Mouse (Mus musculus) A20 (cell line): ENCODE measurements around the gene Chd6.
A peak's percentile ranks its signal among the peaks of the same experiment; 100 is the strongest.

Experiments used
- DNase-seq: peaks from one replicate; pipeline ENCODE4 v3.0.0-alpha.2; 2011; ENCODE audit warnings: low read depth, low spot score

Gene Chd6

DNA sequence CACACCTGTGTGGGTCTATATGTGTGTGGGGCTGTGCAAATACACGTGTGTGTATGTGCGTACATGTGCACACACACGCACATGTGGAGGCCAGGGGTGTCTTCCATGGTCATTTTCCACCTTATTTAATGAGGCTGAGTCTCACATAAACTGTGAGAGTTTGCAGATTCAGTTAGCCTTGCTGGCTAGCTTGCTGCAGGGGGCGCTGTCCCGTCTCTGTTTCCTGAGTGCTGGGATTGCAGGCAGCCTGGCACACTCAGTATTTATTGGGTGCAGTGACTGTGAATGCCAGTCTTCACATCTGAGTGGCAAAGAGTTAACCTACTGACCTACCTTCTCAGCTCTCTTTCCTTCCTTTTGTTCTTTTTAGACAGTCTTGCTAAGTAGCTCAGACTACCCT lies 175.0 kb downstream of the Chd6 start:
- peak; percentile 21 for DNase-seq

DNA sequence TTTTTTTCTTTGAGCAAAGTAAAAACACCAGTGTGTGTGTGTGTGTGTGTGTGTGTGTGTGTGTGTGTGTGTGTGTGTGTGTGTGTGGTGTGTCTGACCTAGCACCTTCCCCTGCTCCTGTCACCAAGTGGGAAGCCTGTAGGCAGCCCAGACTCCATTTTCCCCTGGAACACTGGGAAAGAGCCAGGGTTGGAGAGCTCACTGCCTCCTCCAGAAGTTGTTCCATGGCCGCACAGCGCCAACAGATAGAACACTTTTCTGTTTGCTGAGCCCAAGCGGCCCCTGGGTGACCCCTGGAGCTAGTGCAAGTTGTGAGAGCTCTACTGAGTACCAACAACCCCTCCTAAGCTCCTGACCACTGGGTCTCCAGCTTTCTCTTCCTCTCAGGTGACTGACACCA lies 175.9 kb downstream of the Chd6 start:
- no peak for DNase-seq

DNA sequence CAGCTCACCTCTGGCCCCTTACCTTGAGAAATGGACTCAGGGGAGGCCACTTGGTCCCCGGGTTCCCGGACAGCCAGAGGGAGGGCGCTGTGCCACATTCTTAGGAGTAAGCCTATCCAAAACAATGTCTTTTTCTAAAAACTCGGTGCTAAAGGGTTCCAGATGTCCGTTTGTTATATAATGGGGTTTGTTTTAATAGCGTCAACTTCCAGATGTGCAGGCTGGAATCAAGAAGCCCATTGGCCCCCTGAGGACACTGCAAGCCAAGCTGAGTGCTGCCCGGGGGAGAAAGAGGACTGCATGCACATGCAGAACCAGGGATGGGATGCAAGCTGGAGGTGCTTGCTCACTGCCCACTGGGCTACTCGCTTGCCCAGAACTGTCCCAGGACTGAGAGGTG lies 176.6 kb downstream of the Chd6 start:
- no peak for DNase-seq

DNA sequence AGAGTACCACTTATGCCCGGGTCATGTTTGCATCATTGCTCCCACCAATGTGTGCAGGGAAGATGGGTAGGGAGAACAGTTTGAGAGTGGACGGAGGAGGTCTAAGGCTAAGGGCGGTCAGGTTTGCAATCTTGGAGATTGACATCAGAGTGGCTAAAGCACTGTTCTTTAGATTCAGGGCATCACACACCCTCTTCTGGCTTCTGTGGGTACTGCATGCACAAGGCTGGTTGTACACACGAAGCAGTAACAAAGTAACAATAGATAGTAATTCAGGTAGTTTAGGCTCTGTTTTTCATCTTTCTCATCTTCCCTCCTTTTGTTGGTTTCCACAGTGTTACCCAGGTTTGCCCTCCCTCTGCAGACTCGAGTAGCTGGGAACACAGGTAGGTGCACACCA lies 177.5 kb downstream of the Chd6 start:
- no peak for DNase-seq

DNA sequence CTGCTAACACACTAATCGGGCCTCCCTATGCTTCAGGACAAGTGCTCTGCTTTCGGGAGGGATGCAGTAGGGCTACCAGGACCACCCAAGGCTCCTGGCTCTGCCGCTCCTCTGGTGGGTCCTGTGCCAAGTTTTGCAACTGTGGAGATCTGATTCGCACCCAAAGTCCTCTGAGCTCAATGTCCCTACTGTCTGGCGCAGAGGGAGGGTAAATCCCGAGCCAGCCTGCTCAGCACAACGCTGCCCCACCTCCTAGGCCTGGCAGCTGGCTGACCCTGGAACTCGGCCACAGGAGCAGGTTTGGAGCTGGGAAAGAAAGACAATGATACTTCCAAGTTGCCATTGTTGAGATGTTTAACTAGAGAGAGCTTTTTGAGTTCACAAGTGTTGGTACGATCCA lies 183.7 kb downstream of the Chd6 start:
- DNase-seq: no peak

DNA sequence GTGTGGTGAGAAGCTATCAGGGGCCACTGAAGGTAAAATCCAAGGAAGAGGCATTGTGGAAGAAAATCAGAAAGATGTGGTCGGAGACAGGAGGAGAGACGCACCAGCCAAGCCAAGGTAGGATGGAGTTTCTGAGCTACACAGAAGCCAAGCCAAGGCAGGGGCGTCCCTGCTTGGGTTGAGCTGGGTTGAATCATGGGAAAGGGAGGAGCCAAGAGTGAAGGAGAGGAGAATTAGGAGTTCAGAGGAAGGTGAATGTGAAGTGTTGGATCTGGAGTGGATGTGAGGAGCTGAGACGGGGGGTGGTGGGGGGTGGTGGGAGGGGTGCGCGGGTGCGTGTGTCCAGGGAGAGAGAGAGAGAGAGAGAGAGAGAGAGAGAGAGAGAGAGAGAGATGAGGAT lies 187.6 kb downstream of the Chd6 start:
- no peak for DNase-seq

DNA sequence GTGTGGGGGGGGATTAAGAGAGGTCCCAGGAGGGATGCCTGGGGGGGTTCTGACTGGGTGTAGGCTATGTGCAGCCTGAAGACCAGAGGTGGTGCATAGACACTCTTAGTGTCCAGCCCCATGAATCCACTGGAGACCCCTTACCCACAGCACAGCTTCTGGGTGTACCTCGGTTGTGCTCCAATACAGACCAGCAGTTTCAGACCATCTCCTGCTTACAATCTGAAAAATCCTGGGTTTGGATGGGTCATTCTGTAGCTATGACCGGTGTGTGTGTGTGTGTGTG lies 190.0 kb downstream of the Chd6 start:
- no peak for DNase-seq

DNA sequence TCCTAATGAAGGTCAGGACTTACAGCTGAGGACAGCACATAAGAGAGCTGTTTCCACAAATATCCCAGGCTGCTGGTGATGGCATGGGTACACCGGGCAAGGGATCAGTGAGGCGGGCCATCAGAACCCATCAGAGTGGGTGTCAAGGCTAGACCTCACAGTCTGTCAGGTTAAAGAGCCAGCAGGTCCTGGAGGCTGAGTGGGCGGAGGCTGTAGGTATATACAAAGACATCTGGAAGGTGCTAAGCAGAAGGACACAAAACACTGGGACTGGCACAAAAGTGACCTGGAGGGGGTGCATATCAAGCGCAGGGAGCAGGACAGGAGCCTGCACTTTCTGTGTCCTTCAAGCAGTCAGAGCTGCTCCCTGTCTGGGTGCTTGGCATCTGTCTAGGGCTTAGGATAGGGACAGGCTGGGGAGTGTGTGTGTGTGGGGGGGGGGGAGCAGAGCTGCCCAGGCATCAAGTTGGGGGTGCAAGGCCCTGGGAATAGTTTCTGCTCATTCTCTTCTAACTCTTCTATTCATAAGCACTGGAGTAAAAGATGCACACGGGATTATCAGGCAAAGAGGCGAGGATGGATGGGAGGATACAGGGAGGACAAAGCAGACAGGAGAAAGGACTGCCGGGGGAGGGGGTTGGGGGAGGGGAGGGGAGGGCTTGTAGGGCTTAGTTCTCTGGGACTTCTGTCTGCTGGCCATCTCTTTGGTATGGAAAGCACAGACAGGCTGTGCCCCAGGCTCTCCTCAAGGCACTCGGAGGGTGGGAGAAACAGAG lies 190.5 kb downstream of the Chd6 start:
- no peak for DNase-seq

DNA sequence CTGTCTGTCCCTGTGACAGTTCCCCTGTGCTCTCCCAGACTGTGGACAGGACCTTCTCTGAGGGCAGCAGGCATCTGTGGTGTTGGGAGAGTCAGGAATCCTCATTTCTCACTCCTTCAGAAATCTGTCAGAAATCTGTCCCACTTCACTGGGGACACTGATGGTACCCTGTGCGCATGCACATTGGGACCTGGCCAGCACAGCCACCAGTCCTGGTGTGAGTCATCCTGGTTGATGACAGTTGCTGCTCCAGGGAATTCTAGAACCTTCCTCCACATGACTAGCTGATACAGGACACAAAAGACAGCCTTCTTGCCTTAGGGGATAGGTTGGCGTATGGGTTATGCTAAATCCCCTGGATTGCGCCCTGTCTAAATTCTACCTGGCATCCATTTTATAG lies 191.6 kb downstream of the Chd6 start:
- no peak for DNase-seq

DNA sequence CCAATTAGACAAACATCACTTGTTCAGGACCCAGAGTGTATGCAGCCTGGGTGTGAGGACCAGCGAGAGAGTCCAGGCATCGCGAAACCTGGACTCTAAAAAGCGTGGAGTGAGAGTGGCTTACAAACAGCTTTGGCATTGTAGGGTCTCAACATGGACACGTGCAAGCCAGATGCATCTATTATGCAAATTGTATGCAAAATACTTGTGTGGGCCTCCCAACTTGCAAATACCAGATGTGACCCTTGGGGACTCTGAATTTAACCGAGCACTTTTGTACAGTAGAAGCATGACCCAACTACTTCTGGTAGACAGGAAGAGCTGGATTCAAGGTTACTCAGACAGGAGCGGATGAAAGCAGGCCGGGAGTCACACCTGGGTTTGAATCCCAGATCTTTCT lies 192.2 kb downstream of the Chd6 start:
- peak; percentile 39 for DNase-seq

DNA sequence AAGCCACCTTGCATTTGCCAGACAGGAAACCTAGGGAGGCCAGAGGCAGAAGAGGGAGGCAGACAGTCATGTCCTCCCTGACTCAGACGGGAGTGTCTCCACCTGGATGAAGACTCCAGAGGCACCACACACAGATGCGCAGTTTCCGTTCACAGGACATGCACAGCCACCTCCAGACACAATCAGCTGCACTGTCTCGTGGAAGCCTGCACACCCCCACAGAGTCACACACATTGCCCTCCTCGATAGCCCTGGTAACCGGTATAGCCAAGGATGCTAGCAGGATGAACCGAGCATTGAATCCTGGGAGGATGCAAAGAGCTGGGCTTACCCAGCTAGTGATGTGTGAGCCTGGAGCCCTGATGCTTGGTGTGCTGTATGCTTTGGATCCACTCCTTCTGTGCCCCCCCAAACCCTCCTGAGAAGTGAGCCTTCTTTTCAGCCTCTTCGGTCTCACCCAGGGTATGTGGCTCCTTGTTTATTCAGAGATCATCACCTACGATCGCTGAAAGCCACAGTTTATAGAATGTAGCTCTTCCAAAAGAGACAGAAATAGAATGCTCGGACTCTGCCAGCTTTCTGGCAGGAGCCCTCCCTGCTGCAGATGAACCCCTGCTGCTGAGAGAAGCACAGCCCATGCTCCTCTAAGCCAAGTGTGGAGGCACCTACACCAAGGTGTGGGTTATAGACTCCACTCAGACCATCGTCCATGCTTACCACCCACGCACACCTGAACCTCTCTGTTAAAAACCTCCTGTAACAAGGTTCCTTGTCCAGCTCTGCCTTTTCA lies 192.9 kb downstream of the Chd6 start:
- DNase-seq: no peak

DNA sequence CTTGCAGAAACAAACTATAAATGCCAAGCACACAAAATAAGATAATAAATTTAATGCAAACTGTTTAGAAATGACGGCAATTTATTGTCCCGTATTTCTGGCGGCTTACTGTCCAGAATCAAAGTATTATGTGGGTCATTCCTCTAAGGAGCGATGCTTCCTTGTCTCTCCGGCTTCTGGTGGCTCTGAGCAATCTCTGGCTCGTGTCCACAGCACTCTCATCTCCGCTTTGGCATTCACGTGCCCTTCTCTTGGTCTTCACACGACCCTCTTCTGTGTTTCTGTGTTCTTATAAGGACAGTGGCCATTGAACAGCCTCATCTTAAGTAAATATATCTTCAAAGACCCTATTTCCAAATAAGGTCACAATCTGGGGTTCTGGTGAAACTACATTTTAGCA lies 194.2 kb downstream of the Chd6 start:
- no peak for DNase-seq

DNA sequence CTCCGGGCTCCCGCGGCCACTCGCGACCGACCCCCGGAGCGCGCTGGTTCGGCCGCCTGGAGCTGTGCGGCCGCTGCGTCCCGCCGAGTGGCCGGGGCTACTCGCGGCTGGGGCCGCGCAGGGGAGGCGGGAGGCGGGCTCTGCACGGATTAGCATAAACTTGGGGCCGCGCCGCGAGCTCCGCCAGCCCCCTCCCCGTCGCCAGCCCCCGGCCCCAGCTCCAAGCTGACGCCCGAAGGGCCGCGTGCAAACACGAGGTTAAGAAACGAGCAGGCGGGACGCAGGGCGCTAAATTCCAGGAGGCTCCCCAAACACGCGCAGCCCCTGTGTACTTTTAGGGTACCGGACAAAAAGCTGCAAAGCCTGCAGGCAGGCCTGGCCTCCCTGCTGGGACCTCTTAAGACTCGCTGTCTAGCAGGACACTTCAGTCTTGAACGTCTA lies 196.6 kb downstream of the Chd6 start, which contains the start of gene Emilin3:
Gene Emilin3, minus strand, starts transcription at position 98 of the 441 bp plus-strand sequence.
- no peak for DNase-seq

DNA sequence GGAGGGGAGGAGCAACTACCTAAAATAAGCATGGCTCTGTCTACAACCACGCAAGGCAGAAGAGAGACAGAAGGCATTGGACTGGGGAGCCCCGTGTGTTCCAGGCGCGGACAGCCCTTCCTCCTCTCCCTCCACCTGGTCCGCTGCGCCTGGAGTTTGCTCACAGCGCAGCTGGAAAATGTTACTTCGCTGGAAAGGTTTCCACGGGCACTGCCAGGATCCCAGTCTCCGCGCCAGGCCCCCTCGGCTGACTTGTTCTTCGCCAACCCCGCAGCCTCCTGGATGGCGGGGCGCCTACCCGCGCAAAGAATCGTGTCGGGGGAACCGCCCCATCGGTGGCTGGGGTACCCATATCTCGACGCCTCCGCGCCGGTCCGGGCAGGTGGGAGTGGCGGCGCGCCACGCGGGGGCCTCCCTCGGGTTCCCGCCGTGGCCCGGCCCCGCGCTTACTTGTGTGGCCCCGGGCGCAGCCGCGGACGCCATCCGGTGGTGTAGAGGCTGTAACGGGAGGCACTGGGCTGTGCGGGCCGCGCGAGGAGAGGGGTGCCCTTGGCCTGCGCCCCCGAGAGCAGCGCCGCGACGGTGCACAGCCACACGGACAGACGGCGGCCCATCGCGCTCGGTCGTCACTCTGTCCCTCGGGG lies 197.2 kb downstream of the Chd6 start:
- DNase-seq: no peak

DNA sequence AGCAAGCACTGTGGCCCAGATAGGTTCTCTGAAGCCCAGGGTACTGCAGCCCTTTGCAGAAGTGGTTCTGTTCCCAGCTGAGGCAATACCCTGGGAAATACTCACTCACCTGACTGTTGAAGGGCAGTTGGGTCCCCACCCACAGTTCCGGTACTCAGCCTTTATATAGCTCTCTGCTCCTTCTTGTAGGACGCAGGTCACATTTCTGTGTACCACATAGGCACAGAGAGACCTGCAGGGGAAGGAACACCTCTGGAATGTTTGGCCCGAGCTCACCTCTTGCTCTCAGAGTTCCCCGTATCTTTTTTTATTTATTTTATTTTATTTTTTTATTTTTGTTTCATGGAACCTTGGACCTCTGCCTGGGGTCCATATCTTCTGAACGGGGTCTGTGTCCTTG lies 198.2 kb downstream of the Chd6 start:
- DNase-seq: no peak

DNA sequence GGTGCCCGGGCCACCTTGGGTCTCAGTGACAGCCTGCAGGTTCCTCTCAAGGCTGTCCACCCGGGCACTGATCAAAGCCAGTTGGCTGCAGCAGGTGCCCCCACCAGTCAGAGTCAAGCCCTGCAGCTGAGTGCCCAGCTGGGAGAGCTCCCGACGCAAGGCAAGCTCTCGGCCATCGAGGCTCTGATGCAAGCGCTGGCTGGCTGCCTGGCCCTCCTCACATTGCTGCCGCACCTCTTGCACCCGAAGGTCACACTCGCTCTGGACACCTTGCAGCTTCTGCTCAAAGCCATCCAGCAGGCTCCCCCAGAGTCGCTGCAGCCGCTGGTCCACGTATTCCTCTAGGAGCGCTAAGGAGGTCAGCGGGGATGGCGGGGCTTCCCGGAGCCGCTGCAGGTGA lies 200.3 kb downstream of the Chd6 start:
- DNase-seq: no peak

DNA sequence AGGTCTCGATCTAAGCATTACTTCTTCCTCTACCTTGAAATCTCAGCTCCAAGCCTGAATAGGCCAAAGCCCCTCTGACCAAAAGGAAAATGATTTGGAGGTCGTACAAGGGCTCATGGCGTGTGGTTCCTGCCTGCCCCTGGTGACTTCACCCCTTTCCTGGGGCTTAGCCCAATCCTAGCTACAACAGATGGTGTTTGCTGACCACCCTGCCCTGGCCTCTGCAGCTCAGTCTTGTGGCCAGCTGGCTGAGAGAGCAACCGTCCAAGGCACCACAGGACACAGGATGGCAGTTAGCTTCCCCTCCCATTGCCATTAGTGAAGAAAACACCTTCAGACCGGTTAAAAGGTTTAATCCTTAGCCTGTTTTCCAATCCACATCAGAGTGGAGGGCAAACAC lies 202.8 kb downstream of the Chd6 start:
- no peak for DNase-seq

DNA sequence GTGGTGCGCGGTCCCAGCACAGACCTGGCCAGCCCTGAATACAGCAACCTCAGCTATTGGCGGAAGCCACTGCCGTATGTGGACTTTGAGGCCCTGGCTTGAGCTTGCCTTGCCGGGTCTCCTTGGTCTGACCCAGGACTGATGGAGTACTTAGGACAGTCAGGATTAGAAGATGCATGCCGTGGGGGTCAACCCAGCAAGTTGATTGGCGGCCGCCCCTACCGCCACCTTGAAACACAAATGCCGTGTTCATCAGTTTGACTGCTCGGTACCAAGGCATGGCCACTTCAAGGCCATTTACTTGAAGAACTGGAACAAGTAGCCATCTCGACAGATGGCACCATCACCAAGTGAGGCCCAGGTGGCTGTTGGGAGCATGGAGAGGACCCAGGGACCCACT lies 203.6 kb downstream of the Chd6 start:
- DNase-seq: no peak

DNA sequence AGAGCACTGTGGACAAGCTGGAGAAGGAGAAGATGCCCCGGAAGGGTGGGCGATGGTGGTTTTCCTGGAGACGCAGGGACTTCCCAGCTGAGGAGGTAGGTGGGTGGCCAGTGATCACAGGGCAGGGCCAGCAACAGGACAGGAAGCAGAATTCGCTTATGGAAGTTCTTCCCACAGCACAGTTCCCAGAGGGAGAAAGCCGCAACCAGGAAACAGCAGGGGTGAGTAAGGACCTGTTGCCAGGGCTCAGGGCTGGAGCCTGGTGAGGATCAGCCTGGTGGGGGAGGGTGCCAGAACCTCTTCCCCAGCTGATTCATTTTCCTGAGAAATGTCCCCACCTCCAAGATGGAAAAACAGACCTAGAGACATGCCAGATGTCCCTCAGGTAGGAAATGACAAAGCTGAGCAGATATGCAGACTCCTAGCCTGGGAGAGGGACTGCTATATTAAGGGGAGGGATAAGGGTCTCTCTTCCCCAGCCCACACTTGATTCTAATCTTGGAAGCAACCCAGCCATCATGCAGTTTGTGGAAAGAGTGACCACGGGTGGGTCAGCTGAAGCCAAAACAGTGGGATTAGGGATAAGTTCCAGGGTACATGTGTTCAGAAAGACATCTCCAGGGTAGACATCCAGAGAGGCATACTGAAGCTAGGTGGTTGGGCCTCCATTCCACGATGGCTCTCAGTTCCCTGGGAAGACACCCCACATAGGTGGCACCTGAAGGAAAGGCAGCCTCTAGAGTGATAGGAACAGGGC lies 207.0 kb downstream of the Chd6 start:
- DNase-seq: no peak
